Mouse (Mus musculus) urinary bladder, adult 2 months (tissue): ENCODE measurements at regions not wholly inside any gene's neighbourhood (a gene's known extent, or its start where the extent isn't known, plus 50 kb on each side); places are given as distances from the start of the nearest gene placed in this dataset.
A peak's percentile ranks its signal among the peaks of the same experiment; 100 is the strongest.

Experiments
- DNase-seq: peaks from one replicate; pipeline ENCODE4 v3.0.0; 2022; ENCODE audit warnings: low spot score

DNA sequence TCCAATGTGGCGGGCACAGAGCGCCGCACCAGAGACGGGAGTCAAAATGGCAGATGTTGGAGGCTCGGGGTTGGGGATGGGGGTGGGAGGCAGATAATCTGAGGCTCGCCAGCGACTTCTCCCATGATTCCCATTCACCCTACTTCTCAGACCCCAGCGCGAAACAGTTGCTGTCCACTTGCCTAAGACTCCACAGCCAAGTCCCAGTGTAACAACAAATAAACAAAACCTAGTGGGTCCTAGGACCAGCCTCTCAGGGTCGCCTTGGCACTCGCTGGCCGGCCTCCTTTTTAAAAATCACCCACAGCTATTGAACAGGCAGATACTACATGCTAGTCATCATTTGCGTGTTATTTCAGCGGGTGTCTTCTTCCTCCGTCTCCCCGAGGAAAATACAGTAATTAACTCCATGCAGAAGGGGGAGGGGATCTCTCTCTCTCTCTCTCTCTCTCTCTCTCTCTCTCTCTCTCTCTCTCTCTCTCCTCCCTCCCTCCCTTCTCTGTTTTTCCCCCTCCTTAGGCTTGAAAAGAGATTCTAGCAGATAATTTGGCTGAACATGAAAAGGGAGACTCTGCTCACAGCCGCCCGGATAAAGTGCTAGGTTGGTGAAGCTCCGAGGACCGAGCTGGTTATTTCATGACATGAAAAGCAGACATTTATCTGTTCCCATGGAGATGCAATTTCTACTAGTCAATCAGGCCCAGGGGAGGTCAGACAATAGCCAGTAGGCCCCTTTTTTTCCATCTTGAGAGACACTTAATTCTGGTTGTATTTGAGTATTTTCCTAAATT, 71.9 kb upstream of the Zfp217 start:
- no peak for DNase-seq

- no peak for DNase-seq
Observed at GRCm38 (mm10) chr2:170219161-170219581, 71.3 kb upstream of the Zfp217 start.

- no peak for DNase-seq
Observed at GRCm38 (mm10) chr2:170218230-170219044, 70.5 kb upstream of the Zfp217 start.

DNA sequence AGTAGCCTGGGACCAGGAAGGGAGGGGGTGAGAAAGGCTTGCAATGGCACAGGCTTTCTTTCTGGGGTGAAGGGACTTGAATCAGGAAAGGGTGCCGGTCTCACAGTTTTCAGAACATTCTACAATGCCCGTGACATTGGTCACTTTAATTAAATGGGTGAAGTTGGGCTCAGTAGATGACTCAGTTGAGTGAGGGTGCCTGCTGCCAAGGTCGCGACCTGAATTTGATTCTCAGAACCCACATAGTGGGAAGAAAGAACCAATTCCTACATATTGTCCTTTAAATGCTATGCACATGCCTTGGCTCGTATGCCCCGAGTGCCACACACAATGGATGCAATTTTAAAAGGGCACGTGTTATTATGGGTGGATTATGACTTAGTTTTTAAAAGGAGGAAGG, 68.4 kb upstream of the Zfp217 start:
- no peak for DNase-seq

DNA sequence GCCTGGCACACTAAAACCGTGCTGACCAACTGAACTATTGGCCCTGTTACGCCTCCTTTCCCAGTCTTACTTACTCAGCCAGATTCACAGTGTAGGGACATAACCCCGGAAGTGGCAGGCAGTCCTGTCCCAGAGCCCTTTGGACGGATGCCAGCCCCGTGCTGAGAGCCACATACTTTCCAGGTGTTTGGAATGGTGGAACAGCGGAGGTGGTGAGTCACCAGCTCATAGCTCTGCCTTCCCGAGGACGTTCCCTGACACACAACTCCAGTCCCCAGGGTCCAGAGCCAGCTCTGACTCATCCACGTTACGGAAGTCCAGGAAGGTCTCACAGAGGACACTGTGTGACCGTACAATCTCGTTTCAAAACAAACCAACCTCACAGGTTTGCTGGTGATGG, 61.2 kb upstream of the Zfp217 start:
- DNase-seq, result peak; percentile 66

DNA sequence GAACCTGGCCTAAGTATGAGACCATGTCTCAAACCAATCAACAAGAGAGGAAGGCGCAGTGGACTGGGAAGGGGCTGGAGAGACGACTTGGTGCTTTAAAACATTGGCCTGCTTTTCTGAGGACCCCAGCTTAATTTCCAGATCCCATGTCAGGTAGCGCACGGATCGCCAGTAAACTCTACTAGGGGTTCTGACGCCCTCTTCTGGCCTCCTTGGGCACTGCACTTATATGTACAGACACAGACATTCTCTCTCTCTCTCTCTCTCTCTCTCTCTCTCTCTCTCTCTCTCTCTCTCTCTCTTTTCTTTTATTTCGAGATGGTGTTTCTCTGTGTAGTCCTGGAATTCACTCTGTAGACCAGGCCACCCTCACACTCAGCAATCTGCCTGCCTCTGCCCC, 60.0 kb upstream of the Zfp217 start:
- DNase-seq, result no peak

DNA sequence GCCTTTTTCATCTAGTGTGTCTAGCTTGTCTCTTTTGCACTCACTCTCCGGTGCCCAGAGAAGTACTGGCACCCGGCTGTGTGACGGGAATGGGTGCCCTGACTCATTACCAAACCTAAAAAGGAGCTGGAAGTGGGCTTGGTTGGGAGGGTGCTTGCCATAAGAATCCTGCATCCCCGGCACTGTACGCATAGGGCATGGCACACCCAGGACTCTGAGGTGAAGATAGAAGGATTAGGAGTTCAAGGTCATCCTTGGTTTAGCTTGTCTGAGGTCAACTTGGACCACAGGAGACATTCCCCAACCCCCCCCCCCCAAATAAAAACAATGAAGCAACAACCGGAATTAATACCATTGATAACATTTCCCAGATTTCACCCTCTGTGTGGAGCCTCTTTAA, 59.5 kb upstream of the Zfp217 start:
- DNase-seq, result no peak

DNA sequence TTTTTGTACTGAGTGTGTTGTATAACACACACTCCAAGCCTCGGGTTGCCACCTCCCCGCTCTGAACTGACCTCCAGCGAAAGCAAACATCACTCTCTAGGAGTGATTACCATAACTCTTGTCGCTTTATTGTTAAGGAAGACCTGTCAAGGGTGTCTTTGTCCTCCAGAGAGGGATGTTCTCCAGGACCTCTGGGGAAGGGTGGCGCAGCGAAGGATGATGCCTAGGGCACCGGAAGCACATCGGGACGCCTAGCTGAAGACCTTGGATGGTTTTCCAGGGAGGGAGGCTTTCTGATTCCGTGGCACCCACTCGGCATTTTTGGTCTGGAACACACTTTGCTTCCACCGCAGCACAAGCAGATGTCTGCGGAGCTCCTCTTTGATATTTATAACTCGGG, 59.0 kb upstream of the Zfp217 start:
- no peak for DNase-seq

GRCm38 (mm10) chr2:170206442-170206754, 58.5 kb upstream of the Zfp217 start:
- DNase-seq, result no peak

GRCm38 (mm10) chr2:170205591-170206441, 57.9 kb upstream of the Zfp217 start:
- DNase-seq, result no peak

GRCm38 (mm10) chr2:170204768-170205514, 57.0 kb upstream of the Zfp217 start:
- DNase-seq, result no peak

DNA sequence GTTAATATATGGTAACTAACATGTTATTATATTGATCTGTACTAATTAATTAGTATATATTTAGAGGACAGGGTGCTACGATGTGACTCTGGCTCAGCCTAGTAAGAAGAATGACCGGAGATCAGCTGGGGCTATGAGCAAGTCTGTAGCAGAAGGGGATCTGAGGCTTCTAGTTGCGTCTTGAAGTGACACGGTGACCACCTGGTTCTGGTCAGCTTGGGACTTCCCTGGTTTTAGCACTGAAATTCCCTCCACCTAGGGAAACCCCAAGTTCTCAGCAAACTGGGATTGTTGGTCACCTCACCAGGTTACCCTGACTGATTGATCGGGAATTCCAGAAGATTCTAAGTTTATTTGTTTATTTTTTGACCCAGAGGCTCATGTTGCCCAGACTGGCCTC, 55.6 kb upstream of the Zfp217 start:
- no peak for DNase-seq

DNA sequence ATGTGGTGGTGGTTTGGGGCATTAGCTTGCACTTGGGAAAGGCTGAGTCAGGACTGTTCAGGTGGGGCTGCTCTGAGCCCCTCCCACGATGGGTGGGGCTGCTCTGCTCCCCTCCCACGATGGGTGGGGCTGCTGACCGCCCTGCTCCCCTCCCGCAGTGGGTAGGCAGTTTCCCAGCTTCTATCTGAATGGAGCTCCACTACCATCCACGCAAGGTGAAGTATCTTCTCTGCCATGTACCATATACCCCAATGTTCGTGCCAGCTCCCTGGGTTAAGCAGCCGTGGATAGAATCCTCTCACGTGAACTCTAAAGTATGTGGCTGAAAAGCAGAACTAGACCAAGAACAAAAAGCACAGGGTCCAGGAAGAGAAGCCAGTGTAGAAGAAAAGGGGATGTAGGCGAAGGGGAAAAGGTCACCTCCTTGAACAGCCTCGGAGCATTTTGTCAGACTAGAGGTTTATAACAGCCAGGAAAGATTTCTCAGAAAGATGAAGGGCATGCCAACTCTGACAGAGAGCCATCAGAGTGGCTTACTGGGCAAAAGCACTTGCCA, 54.0 kb upstream of the Zfp217 start:
- DNase-seq, result no peak
